Mouse (Mus musculus) lung, adult 2 months (tissue): ENCODE results near the gene AC109138.7.
A peak's percentile ranks its signal among the peaks of the same experiment; 100 is the strongest.

Source experiments
- CTCF ChIP-seq: fragments of 200-500 bp; IDR thresholded peaks from 2 replicates; pipeline ENCODE4 v1.5.1; 2011; ENCODE audit warnings: mild to moderate bottlenecking, low read length, control low read depth; ENCODE audit not compliant: insufficient read depth
- POLR2A ChIP-seq: fragments of 200-500 bp; IDR thresholded peaks from 2 replicates; pipeline ENCODE4 v1.6.1; 2011; ENCODE audit warnings: low read depth, mild to moderate bottlenecking, control low read depth, low read length, borderline replicate concordance; ENCODE audit errors: extremely low read depth

GRCm38 (mm10) chr19:4191528-4192250 lies 22.5 kb upstream of the AC109138.7 start, which contains the start of gene Ppp1ca:
- TF ChIP-seq CTCF: peak; percentile 34; the same call in 1 of the 2 replicates
- TF ChIP-seq POLR2A: peak; percentile 86; the same call in 1 of the 2 replicates
